In genomic region chrX:168977776-168978175, GRCm38 (mm10) we compare ENCODE assay signal across 16 mouse cellular contexts.
A peak's percentile ranks its signal among the peaks of the same experiment; 100 is the strongest.
DNase-seq lines count a peak whose midpoint lies in the region; ATAC-seq and TF ChIP-seq lines count a peak whose summit lies in the region.
"Had no signal": no experiment of that assay in that cellular context is flagged by ENCODE, and none has a peak within 500 bp of the region (broad histone marks: within the 10 kb centered on the region; RNA-seq: fewer than 3 reads in every experiment).

No protein-coding gene starts in this region.

- DNase-seq in limb, embryonic 14.5 days (ENCODE audit: low spot score): peak; percentile 2
- DNase-seq in limb, embryonic 10.5 days (ENCODE audit: low spot score): no peak
- peak; percentile 5 for DNase-seq in MN1 (ENCODE audit: low spot score)
- DNase-seq in brain, embryonic 14.5 days (ENCODE audit: low read depth): peak; percentile 7
- peak; percentile 24 for DNase-seq in lung, postnatal 36 days
- no peak for DNase-seq in forebrain, postnatal 0 days
- DNase-seq in thymus, postnatal 4 days: no peak
- DNase-seq: heart, postnatal 36 days; kidney, postnatal 25 days; left cerebral cortex, postnatal 4 days; spleen, adult 18-20 months; thymus, postnatal 25 days had no signal

- H3K4me3 ChIP-seq in limb, embryonic 14.5 days (replicated peaks; ENCODE audit: low read length): no peak overlapping the region
- H3K4me3 ChIP-seq in limb, embryonic 10.5 days: no peak overlapping the region
- no peak overlapping the region for H3K4me3 ChIP-seq in forebrain, postnatal 0 days (ENCODE audit: low read depth, low read length)
- H3K4me3 ChIP-seq: intestine, embryonic 15.5 days; neural tube, embryonic 12.5 days had no signal

- no peak for TF ChIP-seq CTCF in brain, embryonic 14.5 days (IDR thresholded peaks at IDR 0.05; ENCODE audit: borderline replicate concordance, extremely low read depth, insufficient read depth, insufficient read length)
- TF ChIP-seq CTCF in forebrain, postnatal 0 days (IDR thresholded peaks at IDR 0.05; ENCODE audit: low read depth): no peak

- H3K9ac ChIP-seq in limb, embryonic 14.5 days (ENCODE audit: low read depth, low read length, severe bottlenecking): no peak overlapping the region
- no peak overlapping the region for H3K9ac ChIP-seq in forebrain, postnatal 0 days
- H3K9ac ChIP-seq: intestine, embryonic 15.5 days; liver, embryonic 14.5 days; neural tube, embryonic 12.5 days had no signal

- H3K36me3 ChIP-seq in limb, embryonic 14.5 days (ENCODE audit: control insufficient read depth, insufficient read depth, low read length): no peaks in the 10 kb centered on the region
- H3K36me3 ChIP-seq in limb, embryonic 10.5 days: no peaks in the 10 kb centered on the region
- H3K36me3 ChIP-seq in forebrain, postnatal 0 days (ENCODE audit: insufficient read depth): no peaks in the 10 kb centered on the region
- H3K36me3 ChIP-seq: intestine, embryonic 15.5 days; neural tube, embryonic 12.5 days had no signal

- H3K4me2 ChIP-seq in limb, embryonic 14.5 days (replicated peaks; ENCODE audit: low read depth, low read length, severe bottlenecking): no peak overlapping the region
- H3K4me2 ChIP-seq in forebrain, postnatal 0 days (ENCODE audit: low read depth): no peak overlapping the region
- H3K4me2 ChIP-seq: intestine, embryonic 15.5 days; midbrain, embryonic 11.5 days; neural tube, embryonic 12.5 days had no signal

- no peaks in the 10 kb centered on the region for H3K27me3 ChIP-seq in limb, embryonic 14.5 days (ENCODE audit: control insufficient read depth, insufficient read depth, low read length)
- peaks cover 88% of the 10 kb centered on the region for H3K27me3 ChIP-seq in limb, embryonic 10.5 days (ENCODE audit: low read depth, poor library complexity, severe bottlenecking)
- H3K27me3 ChIP-seq in forebrain, postnatal 0 days (ENCODE audit: insufficient read depth, low read length): no peaks in the 10 kb centered on the region
- H3K27me3 ChIP-seq: intestine, embryonic 15.5 days; neural tube, embryonic 12.5 days had no signal

- WGBS in limb, embryonic 14.5 days: 67% methylated on average over 3 of the region's 3 CpGs
- WGBS in limb, embryonic 10.5 days: 76% methylated on average over 3 of the region's 3 CpGs
- 70% methylated on average over 3 of the region's 3 CpGs for WGBS in forebrain, postnatal 0 days

- H3K27ac ChIP-seq in limb, embryonic 14.5 days (replicated peaks; ENCODE audit: low read depth, low read length): no peak overlapping the region
- no peak overlapping the region for H3K27ac ChIP-seq in limb, embryonic 10.5 days
- H3K27ac ChIP-seq in forebrain, postnatal 0 days (ENCODE audit: low read depth, low read length): no peak overlapping the region
- H3K27ac ChIP-seq: intestine, embryonic 15.5 days; liver, embryonic 14.5 days; neural tube, embryonic 12.5 days had no signal

- H3K9me3 ChIP-seq in limb, embryonic 14.5 days (ENCODE audit: control insufficient read depth, low read length): no peaks in the 10 kb centered on the region
- H3K9me3 ChIP-seq in limb, embryonic 10.5 days (replicated peaks): no peaks in the 10 kb centered on the region
- H3K9me3 ChIP-seq in forebrain, postnatal 0 days (ENCODE audit: low read length): no peaks in the 10 kb centered on the region
- H3K9me3 ChIP-seq: intestine, embryonic 15.5 days; neural tube, embryonic 12.5 days had no signal

- ATAC-seq in limb, embryonic 14.5 days (ENCODE audit: low FRiP score, low read depth): no peak
- ATAC-seq in forebrain, postnatal 0 days: no peak
- ATAC-seq: intestine, embryonic 15.5 days had no signal

- TF ChIP-seq POLR2A in limb, embryonic 14.5 days (IDR thresholded peaks at IDR 0.05; ENCODE audit: borderline replicate concordance, extremely low read depth, insufficient read depth, insufficient read length): no peak
- TF ChIP-seq POLR2A in brain, embryonic 14.5 days (IDR thresholded peaks at IDR 0.05; ENCODE audit: borderline replicate concordance, extremely low read depth, insufficient read depth, insufficient read length, poor library complexity, severe bottlenecking): no peak

- no peaks in the 10 kb centered on the region for H3K4me1 ChIP-seq in limb, embryonic 14.5 days (ENCODE audit: control insufficient read depth, insufficient read depth, low read length)
- no peaks in the 10 kb centered on the region for H3K4me1 ChIP-seq in limb, embryonic 10.5 days
- H3K4me1 ChIP-seq in forebrain, postnatal 0 days (ENCODE audit: insufficient read depth): no peaks in the 10 kb centered on the region
- H3K4me1 ChIP-seq: intestine, embryonic 15.5 days; neural tube, embryonic 12.5 days had no signal

Comparison
In these comparisons a context has a peak if more than half of its experiments do, and no peak if none do; other contexts are left out.
1. DNase-seq: peak in limb, embryonic 14.5 days (single experiment), MN1 (single experiment), brain, embryonic 14.5 days (single experiment) and lung, postnatal 36 days (single experiment); none in limb, embryonic 10.5 days (single experiment), forebrain, postnatal 0 days (single experiment) and thymus, postnatal 4 days (single experiment).